Mouse (Mus musculus) C2C12 (cell line): Measurements from ENCODE around the gene Mtrex. TPM values are rescaled to one million over a fixed set of nuclear protein-coding genes. Genes with fewer than 3 reads are reported as not detected.

ENCODE experiments used
- H3K27me3 ChIP-seq: one replicate; pipeline ENCODE4 v1.6.1; 2011; ENCODE audit not compliant: control insufficient read depth, insufficient read depth, insufficient read length
- H3K36me3 ChIP-seq: one replicate; pipeline ENCODE4 v1.6.1; 2011; ENCODE audit not compliant: control insufficient read depth, insufficient read depth
- H3K4me3 ChIP-seq: one replicate; pipeline ENCODE4 v1.5.1; 2011; ENCODE audit warnings: mild to moderate bottlenecking, control low read depth; ENCODE audit not compliant: poor library complexity, insufficient read depth, severe bottlenecking
- H3K79me2 ChIP-seq: one replicate; pipeline ENCODE4 v1.6.1; 2011; ENCODE audit not compliant: control insufficient read depth, insufficient read depth
- H3K79me3 ChIP-seq: one replicate; pipeline ENCODE4 v1.6.1; 2011; ENCODE audit warnings: low read depth, control low read depth
- H3ac ChIP-seq: one replicate; pipeline ENCODE3; 2011; ENCODE audit warnings: low read depth; ENCODE audit not compliant: control insufficient read depth, insufficient read length
- CEBPB ChIP-seq: IDR thresholded peaks from one replicate; pipeline ENCODE4 v1.6.1; 2011; ENCODE audit warnings: low read depth, mild to moderate bottlenecking, control low read depth, moderate library complexity
- CTCF ChIP-seq: IDR thresholded peaks from one replicate; pipeline ENCODE4 v1.5.1; 2011; ENCODE audit not compliant: control insufficient read depth, insufficient read depth, insufficient read length
- FOSL1 ChIP-seq: IDR thresholded peaks from one replicate; pipeline ENCODE4 v1.8.0; 2011; ENCODE audit warnings: mild to moderate bottlenecking, low read length; ENCODE audit not compliant: poor library complexity, insufficient read depth, severe bottlenecking
- MAX ChIP-seq: IDR thresholded peaks from one replicate; pipeline ENCODE4 v1.6.1; 2011; ENCODE audit warnings: mild to moderate bottlenecking, control low read depth
- MYOD1 ChIP-seq: IDR thresholded peaks from one replicate; pipeline ENCODE4 v1.6.1; 2011; ENCODE audit warnings: low read depth; ENCODE audit not compliant: control insufficient read depth, insufficient read length
- MYOG ChIP-seq: IDR thresholded peaks from one replicate; pipeline ENCODE4 v1.6.1; 2011; ENCODE audit not compliant: control insufficient read depth, insufficient read length; ENCODE audit errors: extremely low read depth
- USF1 ChIP-seq: IDR thresholded peaks from one replicate; pipeline ENCODE4 v1.6.1; 2011; ENCODE audit warnings: low read depth, mild to moderate bottlenecking, control low read depth, moderate library complexity
- polyA plus RNA-seq: library from polyadenylated mRNA; unstranded; fragments of >200 nt; fragmentation: generic; extraction: Trizol; gene quantifications from one replicate; pipeline ENCODE4 v1.2.1, GENCODE M21; 2012; ENCODE audit warnings: missing spikeins

The Mtrex gene
- polyA plus RNA-seq, 1 experiment = 18.0 TPM

DNA sequence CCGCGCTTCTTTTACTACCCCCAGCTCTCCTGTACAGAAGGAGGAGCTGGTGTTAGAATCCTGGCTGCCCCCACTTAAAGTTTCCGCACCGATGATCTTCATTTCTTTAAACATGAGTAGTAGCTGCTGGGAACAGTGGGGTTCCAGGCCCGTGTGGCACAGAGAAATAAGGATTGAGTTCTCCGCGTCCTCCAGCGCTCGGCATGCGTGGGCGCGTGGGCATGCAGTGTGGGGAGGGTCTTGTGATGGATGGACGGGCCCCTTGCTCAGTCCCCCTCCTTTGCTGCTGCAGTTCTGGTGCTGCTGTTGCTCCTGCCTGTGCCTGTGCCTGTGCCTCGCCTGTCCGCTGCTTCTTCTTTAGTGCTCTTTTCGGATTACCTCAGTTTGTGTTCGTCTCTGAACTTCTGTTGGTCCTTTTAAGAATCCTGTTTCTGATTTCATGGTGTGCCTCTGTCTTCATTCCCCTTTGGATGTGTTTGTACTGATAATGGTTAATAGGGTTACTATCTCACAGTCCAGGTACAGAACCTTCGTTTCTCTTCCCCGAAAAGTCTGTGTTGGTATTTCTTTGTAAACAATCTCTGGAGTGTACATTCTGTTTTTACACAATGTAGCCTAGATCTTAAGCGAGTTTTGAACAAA lies 93.8 kb downstream of the Mtrex start:
- no peaks in the 10 kb centered on the region for H3K79me2 ChIP-seq
- peaks cover 7% of the 10 kb centered on the region for H3K36me3 ChIP-seq
- H3K27me3 ChIP-seq = no peaks in the 10 kb centered on the region
- H3ac ChIP-seq = no peak overlapping the region
- no peaks in the 10 kb centered on the region for H3K79me3 ChIP-seq
- H3K4me3 ChIP-seq = no peak overlapping the region
- TF ChIP-seq MYOG = no peak
- TF ChIP-seq MAX = no peak
- no peak for TF ChIP-seq USF1
- no peak for TF ChIP-seq CTCF
- no peak for TF ChIP-seq CEBPB
- TF ChIP-seq MYOD1 = no peak
- no peak for TF ChIP-seq FOSL1

DNA sequence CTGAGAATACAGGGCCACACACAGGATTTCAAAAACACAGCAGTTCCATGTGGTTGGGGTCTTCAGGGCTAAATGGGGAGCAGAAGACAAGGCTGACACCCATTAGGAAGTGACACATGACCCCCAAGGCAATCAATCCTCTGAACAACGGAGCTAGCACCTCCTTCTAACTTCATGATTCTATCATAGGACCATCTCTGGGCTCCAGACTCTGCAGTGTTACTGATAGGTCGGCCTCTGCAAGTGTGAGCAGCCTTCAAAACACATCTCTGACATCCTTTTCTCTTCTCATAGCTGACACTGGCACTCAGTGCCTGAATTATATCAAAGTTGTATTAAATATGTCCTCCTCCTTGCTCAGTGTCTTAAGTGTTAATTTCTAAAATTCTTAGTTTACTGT lies 94.6 kb downstream of the Mtrex start:
- TF ChIP-seq CEBPB = no peak
- no peak for TF ChIP-seq MAX
- no peak for TF ChIP-seq MYOD1
- no peak for TF ChIP-seq CTCF
- TF ChIP-seq MYOG = no peak
- TF ChIP-seq USF1 = no peak
- no peak for TF ChIP-seq FOSL1
- H3K79me3 ChIP-seq = no peaks in the 10 kb centered on the region
- H3K79me2 ChIP-seq = no peaks in the 10 kb centered on the region
- H3K4me3 ChIP-seq = no peak overlapping the region
- H3K27me3 ChIP-seq = no peaks in the 10 kb centered on the region
- peaks cover 7% of the 10 kb centered on the region for H3K36me3 ChIP-seq
- no peak overlapping the region for H3ac ChIP-seq

DNA sequence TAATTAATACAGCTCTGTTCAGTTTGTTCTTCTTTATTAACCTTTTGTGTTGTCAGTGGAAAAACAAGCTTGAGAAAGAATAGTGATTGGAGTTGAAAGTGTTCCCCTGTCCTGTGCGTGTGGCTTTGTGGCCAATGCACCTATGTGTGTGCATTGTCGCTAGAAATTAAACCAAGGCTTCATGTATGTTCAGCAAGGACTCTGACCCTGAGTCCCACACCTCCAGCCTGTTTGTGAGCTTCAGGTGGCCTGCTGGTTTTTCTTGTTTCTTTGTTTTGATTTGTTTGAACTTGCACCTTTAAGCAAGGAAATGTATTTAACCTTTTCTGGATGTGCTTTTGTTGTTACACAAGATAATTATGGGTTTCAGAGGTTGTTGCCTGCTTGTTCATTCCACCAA lies 97.6 kb downstream of the Mtrex start:
- TF ChIP-seq MYOD1 = no peak
- TF ChIP-seq CTCF = no peak
- TF ChIP-seq FOSL1 = no peak
- no peak for TF ChIP-seq MAX
- TF ChIP-seq MYOG = no peak
- no peak for TF ChIP-seq CEBPB
- TF ChIP-seq USF1 = no peak
- H3K4me3 ChIP-seq = no peak overlapping the region
- H3K79me3 ChIP-seq = no peaks in the 10 kb centered on the region
- H3K36me3 ChIP-seq = no peaks in the 10 kb centered on the region
- H3K79me2 ChIP-seq = no peaks in the 10 kb centered on the region
- no peak overlapping the region for H3ac ChIP-seq
- H3K27me3 ChIP-seq = no peaks in the 10 kb centered on the region

DNA sequence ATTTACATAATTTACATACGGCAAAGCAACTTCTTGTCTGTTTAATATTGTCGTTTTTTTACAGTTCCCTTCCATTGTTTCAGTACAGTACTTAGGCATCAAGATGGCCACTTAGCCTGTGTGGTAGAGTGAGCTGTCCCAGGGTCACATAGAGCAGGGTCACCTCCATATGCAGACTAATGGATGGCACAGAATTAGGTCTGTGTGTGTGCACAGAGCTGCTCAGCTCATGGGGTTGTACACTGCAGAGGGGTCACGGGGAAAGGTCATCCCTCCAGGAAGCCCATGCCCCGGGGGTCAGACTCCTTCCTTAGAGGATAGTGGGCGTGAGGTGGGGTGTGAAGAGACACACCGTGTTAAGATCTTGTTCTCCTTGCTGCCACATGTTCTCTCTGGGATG lies 101.7 kb downstream of the Mtrex start:
- Histone ChIP-seq H3K4me3 (no peak overlapping the region), H3K36me3 (no peaks in the 10 kb centered on the region), H3K79me3 (no peaks in the 10 kb centered on the region), H3K79me2 (no peaks in the 10 kb centered on the region), H3K27me3 (no peaks in the 10 kb centered on the region), H3ac (no peak overlapping the region)
- TF ChIP-seq USF1 (no peak), MAX (no peak), CEBPB (no peak), FOSL1 (no peak), MYOG (no peak), CTCF (no peak), MYOD1 (no peak)

DNA sequence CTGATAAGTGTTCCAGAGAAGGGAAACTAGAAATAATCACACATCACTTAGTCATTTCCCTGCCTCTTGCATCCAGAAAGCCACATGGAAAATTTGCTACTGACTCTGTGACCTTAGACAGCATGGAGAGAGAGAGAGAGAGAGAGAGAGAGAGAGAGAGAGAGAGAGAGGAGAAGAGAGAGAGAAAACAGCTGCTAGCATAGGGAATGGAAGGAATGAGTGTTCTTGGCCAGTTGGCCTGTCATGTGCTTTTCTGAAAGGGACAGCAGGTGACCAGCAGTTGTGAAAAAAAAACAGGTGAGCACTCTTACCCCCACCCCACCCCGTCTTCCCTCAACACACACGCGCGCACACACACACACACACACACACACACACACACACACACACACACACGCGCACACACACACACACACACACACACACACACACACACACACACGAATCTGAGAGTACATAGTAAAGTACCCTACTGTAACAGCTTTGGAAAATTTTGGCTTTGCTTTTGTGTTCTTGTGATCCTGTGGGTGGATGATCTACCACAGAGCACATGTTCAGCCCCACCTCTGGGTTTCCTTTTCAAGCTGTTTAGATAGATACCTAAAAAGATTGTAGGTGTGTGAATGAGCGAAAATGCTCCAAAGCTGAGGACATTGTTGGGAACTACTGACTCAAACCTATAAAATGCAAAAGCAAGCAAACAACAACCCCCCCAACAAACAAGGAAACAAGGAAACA lies 103.1 kb downstream of the Mtrex start:
- Histone ChIP-seq H3K36me3 (no peaks in the 10 kb centered on the region), H3K27me3 (no peaks in the 10 kb centered on the region), H3K79me2 (peaks cover 4% of the 10 kb centered on the region), H3ac (no peak overlapping the region), H3K79me3 (no peaks in the 10 kb centered on the region), H3K4me3 (no peak overlapping the region)
- TF ChIP-seq CEBPB = no peak
- TF ChIP-seq FOSL1 = no peak
- TF ChIP-seq MYOD1 = no peak
- TF ChIP-seq CTCF = no peak
- no peak for TF ChIP-seq MAX
- TF ChIP-seq MYOG = no peak
- TF ChIP-seq USF1 = no peak
